Mouse (Mus musculus): ENCODE measurements around the gene Pde10a. TPM values are rescaled to one million over a fixed set of nuclear protein-coding genes. Genes with fewer than 3 reads are reported as not detected.

The Pde10a gene
- polyA plus RNA-seq, 1 experiment from 2014 or later, result 4.8 TPM

- no peak for DNase-seq (ENCODE audit: low spot score, missing footprints)
- H3K36me3 ChIP-seq (ENCODE audit: control insufficient read depth, insufficient read depth, low read length), result no peaks in the 10 kb centered on the region
These were observed 256.4 kb downstream of the Pde10a start for GRCm38 (mm10) chr17:8781576-8781975.

DNA sequence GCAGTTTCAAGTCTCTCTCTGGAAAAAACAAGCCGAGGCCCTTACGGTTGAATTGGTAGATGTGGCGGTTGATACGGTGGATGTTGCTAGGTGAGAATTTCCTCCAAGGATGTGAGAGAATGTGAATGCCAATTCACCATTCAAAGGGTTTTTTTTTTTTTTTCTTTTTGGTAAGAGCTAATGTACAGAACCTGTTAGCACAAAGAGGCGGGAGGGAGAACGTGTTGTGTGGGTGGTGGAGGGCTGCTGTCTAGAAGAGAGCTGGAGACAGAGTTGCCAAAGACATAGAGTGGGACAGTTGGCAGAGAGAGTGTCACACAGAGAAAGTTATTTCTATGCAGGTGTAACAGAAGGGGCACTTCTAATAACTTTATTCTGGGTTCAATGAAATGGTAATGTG lies 260.7 kb downstream of the Pde10a start:
- Histone ChIP-seq H3K4me2 (no peak overlapping the region), H3K9ac (ENCODE audit: low read length) (no peak overlapping the region), H3K36me3 (ENCODE audit: control insufficient read depth, insufficient read depth, low read length) (no peaks in the 10 kb centered on the region), H3K4me3 (ENCODE audit: low read depth, low read length) (no peak overlapping the region), H3K9me3 (ENCODE audit: control insufficient read depth, low read length) (no peaks in the 10 kb centered on the region), H3K27me3 (ENCODE audit: control insufficient read depth, insufficient read depth, low read length) (no peaks in the 10 kb centered on the region), H3K27ac (ENCODE audit: low read depth, low read length) (no peak overlapping the region), H3K4me1 (ENCODE audit: control insufficient read depth, insufficient read depth, low read length) (no peaks in the 10 kb centered on the region; the same call in 1 of the 2 replicates)
- ATAC-seq (ENCODE audit: low FRiP score) (no peak), DNase-seq (ENCODE audit: low spot score, missing footprints) (no peak)
- WGBS, result 82% methylated on average over 6 of the region's 6 CpGs

More at GRCm38 (mm10) chr17:8781576-8781975, 256.4 kb downstream of the Pde10a start:
- Histone ChIP-seq H3K27me3 (ENCODE audit: control insufficient read depth, insufficient read depth, low read length) (no peaks in the 10 kb centered on the region), H3K4me2 (no peak overlapping the region), H3K9me3 (ENCODE audit: control insufficient read depth, low read length) (no peaks in the 10 kb centered on the region), H3K4me1 (ENCODE audit: control insufficient read depth, insufficient read depth, low read length) (no peaks in the 10 kb centered on the region), H3K9ac (ENCODE audit: low read length) (no peak overlapping the region), H3K4me3 (ENCODE audit: low read depth, low read length) (no peak overlapping the region), H3K27ac (ENCODE audit: low read depth, low read length) (no peak overlapping the region)
- WGBS, result 79% methylated on average over 1 of the region's 1 CpGs
- ATAC-seq (ENCODE audit: low FRiP score), result no peak

- H3K27me3 ChIP-seq (ENCODE audit: control insufficient read depth, insufficient read depth, low read length), result no peaks in the 10 kb centered on the region
- no peak for ATAC-seq (ENCODE audit: low FRiP score)
- H3K36me3 ChIP-seq (ENCODE audit: control insufficient read depth, insufficient read depth, low read length), result no peaks in the 10 kb centered on the region
- no peak overlapping the region for H3K4me2 ChIP-seq
- H3K9me3 ChIP-seq (ENCODE audit: control insufficient read depth, low read length), result no peaks in the 10 kb centered on the region
- DNase-seq (ENCODE audit: low spot score, missing footprints), result no peak
- H3K4me1 ChIP-seq (ENCODE audit: control insufficient read depth, insufficient read depth, low read length), result no peaks in the 10 kb centered on the region; the same call in 1 of the 2 replicates
- H3K27ac ChIP-seq (ENCODE audit: low read depth, low read length), result no peak overlapping the region
- WGBS, result 87% methylated on average over 4 of the region's 4 CpGs
- no peak overlapping the region for H3K4me3 ChIP-seq (ENCODE audit: low read depth, low read length)
- H3K9ac ChIP-seq (ENCODE audit: low read length), result no peak overlapping the region
These were observed 261.3 kb downstream of the Pde10a start for GRCm38 (mm10) chr17:8786484-8786883.

GRCm38 (mm10) chr17:8787762-8788161 lies 262.6 kb downstream of the Pde10a start:
- H3K4me3 ChIP-seq (ENCODE audit: low read depth, low read length), result no peak overlapping the region
- no peak for DNase-seq (ENCODE audit: low spot score, missing footprints)
- 50% methylated on average over 8 of the region's 8 CpGs for WGBS

GRCm38 (mm10) chr17:8791561-8791960 lies 266.4 kb downstream of the Pde10a start:
- no peaks in the 10 kb centered on the region for H3K36me3 ChIP-seq (ENCODE audit: control insufficient read depth, insufficient read depth, low read length)
- no peak overlapping the region for H3K9ac ChIP-seq (ENCODE audit: low read length)
- no peaks in the 10 kb centered on the region; the same call in 1 of the 2 replicates for H3K4me1 ChIP-seq (ENCODE audit: control insufficient read depth, insufficient read depth, low read length)
- H3K4me2 ChIP-seq, result no peak overlapping the region
- WGBS, result 66% methylated on average over 4 of the region's 4 CpGs
- no peaks in the 10 kb centered on the region for H3K9me3 ChIP-seq (ENCODE audit: control insufficient read depth, low read length)
- ATAC-seq (ENCODE audit: low FRiP score) (no peak), DNase-seq (ENCODE audit: low spot score, missing footprints) (no peak)
- no peaks in the 10 kb centered on the region; the same call in 1 of the 2 replicates for H3K27me3 ChIP-seq (ENCODE audit: control insufficient read depth, insufficient read depth, low read length)
- no peak overlapping the region for H3K4me3 ChIP-seq (ENCODE audit: low read depth, low read length)
- H3K27ac ChIP-seq (ENCODE audit: low read depth, low read length), result no peak overlapping the region

More at GRCm38 (mm10) chr17:8787762-8788161, 262.6 kb downstream of the Pde10a start:
- Histone ChIP-seq H3K4me1 (ENCODE audit: control insufficient read depth, insufficient read depth, low read length) (no peaks in the 10 kb centered on the region; the same call in 1 of the 2 replicates), H3K9me3 (ENCODE audit: control insufficient read depth, low read length) (no peaks in the 10 kb centered on the region), H3K9ac (ENCODE audit: low read length) (no peak overlapping the region), H3K4me2 (no peak overlapping the region), H3K36me3 (ENCODE audit: control insufficient read depth, insufficient read depth, low read length) (no peaks in the 10 kb centered on the region), H3K27me3 (ENCODE audit: control insufficient read depth, insufficient read depth, low read length) (no peaks in the 10 kb centered on the region), H3K27ac (ENCODE audit: low read depth, low read length) (no peak overlapping the region)
- ATAC-seq (ENCODE audit: low FRiP score), result no peak

GRCm38 (mm10) chr17:8792611-8793010 lies 267.4 kb downstream of the Pde10a start:
- Histone ChIP-seq H3K36me3 (ENCODE audit: control insufficient read depth, insufficient read depth, low read length) (no peaks in the 10 kb centered on the region), H3K27ac (ENCODE audit: low read depth, low read length) (no peak overlapping the region), H3K4me2 (no peak overlapping the region), H3K4me1 (ENCODE audit: control insufficient read depth, insufficient read depth, low read length) (no peaks in the 10 kb centered on the region; the same call in 1 of the 2 replicates), H3K27me3 (ENCODE audit: control insufficient read depth, insufficient read depth, low read length) (peaks cover 3% of the 10 kb centered on the region), H3K9me3 (ENCODE audit: control insufficient read depth, low read length) (no peaks in the 10 kb centered on the region), H3K9ac (ENCODE audit: low read length) (no peak overlapping the region), H3K4me3 (ENCODE audit: low read depth, low read length) (no peak overlapping the region)
- ATAC-seq (ENCODE audit: low FRiP score) (no peak), DNase-seq (ENCODE audit: low spot score, missing footprints) (peak; percentile 74)
- WGBS, result 75% methylated on average over 7 of the region's 7 CpGs

GRCm38 (mm10) chr17:8797624-8798023 lies 272.5 kb downstream of the Pde10a start:
- Histone ChIP-seq H3K9ac (ENCODE audit: low read length) (no peak overlapping the region), H3K4me1 (ENCODE audit: control insufficient read depth, insufficient read depth, low read length) (peaks cover 8% of the 10 kb centered on the region), H3K9me3 (ENCODE audit: control insufficient read depth, low read length) (no peaks in the 10 kb centered on the region), H3K36me3 (ENCODE audit: control insufficient read depth, insufficient read depth, low read length) (no peaks in the 10 kb centered on the region), H3K4me3 (ENCODE audit: low read depth, low read length) (no peak overlapping the region), H3K27ac (ENCODE audit: low read depth, low read length) (no peak overlapping the region), H3K27me3 (ENCODE audit: control insufficient read depth, insufficient read depth, low read length) (peaks cover 33% of the 10 kb centered on the region), H3K4me2 (no peak overlapping the region)
- DNase-seq (ENCODE audit: low spot score, missing footprints) (no peak), ATAC-seq (ENCODE audit: low FRiP score) (no peak)
- WGBS, result 17% methylated on average over 2 of the region's 2 CpGs

- ATAC-seq (ENCODE audit: low FRiP score) (no peak), DNase-seq (ENCODE audit: low spot score, missing footprints) (peak; percentile 94)
- Histone ChIP-seq H3K9ac (ENCODE audit: low read length) (no peak overlapping the region), H3K4me1 (ENCODE audit: control insufficient read depth, insufficient read depth, low read length) (peaks cover 19% of the 10 kb centered on the region), H3K27me3 (ENCODE audit: control insufficient read depth, insufficient read depth, low read length) (peaks cover 40% of the 10 kb centered on the region), H3K36me3 (ENCODE audit: control insufficient read depth, insufficient read depth, low read length) (no peaks in the 10 kb centered on the region), H3K4me3 (ENCODE audit: low read depth, low read length) (no peak overlapping the region), H3K4me2 (no peak overlapping the region), H3K9me3 (ENCODE audit: control insufficient read depth, low read length) (no peaks in the 10 kb centered on the region), H3K27ac (ENCODE audit: low read depth, low read length) (no peak overlapping the region)
- 2% methylated on average over 12 of the region's 12 CpGs for WGBS
These were observed 273.5 kb downstream of the Pde10a start for GRCm38 (mm10) chr17:8798531-8799295.

DNA sequence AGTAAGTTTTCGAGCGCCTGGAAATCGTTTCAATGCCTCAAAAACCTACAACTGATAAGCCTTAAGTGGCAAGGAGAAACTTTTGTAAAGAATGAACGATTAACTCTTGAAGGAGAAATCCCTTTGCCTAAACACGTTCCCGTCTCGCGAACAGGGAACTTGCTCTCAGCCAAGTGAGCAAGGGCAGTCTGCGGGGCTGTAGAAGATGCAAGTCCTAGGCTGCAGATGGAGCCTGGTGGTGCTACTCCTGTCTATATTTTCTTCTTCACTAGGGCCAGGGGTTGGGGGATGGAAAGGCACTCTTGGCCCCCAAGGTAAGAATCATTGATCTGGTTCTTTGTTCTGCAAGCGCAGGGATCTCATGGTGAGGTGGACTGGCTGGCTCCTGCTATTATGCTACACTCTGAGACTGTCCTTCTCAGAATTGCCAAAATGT lies 274.1 kb downstream of the Pde10a start:
- no peaks in the 10 kb centered on the region for H3K36me3 ChIP-seq (ENCODE audit: control insufficient read depth, insufficient read depth, low read length)
- H3K4me2 ChIP-seq, result 0 out of 2 replicates have a peak overlapping the region, but pooled peaks have one; percentile 68
- H3K4me3 ChIP-seq (ENCODE audit: low read depth, low read length), result no peak overlapping the region
- DNase-seq (ENCODE audit: low spot score, missing footprints), result peak; percentile 92
- under 1% methylated on average over 10 of the region's 10 CpGs for WGBS
- peaks cover 43% of the 10 kb centered on the region for H3K27me3 ChIP-seq (ENCODE audit: control insufficient read depth, insufficient read depth, low read length)
- ATAC-seq (ENCODE audit: low FRiP score), result no peak
- H3K4me1 ChIP-seq (ENCODE audit: control insufficient read depth, insufficient read depth, low read length), result peaks cover 19% of the 10 kb centered on the region
- H3K9me3 ChIP-seq (ENCODE audit: control insufficient read depth, low read length), result no peaks in the 10 kb centered on the region
- H3K9ac ChIP-seq (ENCODE audit: low read length), result no peak overlapping the region
- no peak overlapping the region for H3K27ac ChIP-seq (ENCODE audit: low read depth, low read length)

Data from midbrain, embryonic 11.5 days (tissue).